Mouse (Mus musculus) megakaryocyte progenitor cell, adult 5-6 weeks (primary cell): ENCODE results near the gene Ssr2. TPM values are rescaled to one million over a fixed set of nuclear protein-coding genes. Genes with fewer than 3 reads are reported as not detected.

Experiments used
- ATAC-seq: replicated peaks from 2 replicates; pipeline ENCODE4 v1.8.0; 2016; ENCODE audit warnings: mild to moderate bottlenecking, moderate TSS enrichment, inconsistent platforms; ENCODE audit not compliant: poor library complexity
- total RNA-seq, 2 experiments: library from RNA; stranded (forward) in 1 of 2; stranded (reverse) in 1 of 2; fragments of 157-497, 149-512 nt in 1 of 2; fragments of 200-1000 nt in 1 of 2; gene quantifications; 2 replicates each; pipeline versions ENCODE4 v1.2.3 to v1.2.4; 2015 to 2017

Gene Ssr2
- total RNA-seq, 2 experiments from 2014 or later, result 253 to 488 TPM

- no peak for ATAC-seq
These were observed 33.9 kb upstream of the Ssr2 start for GRCm38 (mm10) chr3:88541622-88542401.

DNA sequence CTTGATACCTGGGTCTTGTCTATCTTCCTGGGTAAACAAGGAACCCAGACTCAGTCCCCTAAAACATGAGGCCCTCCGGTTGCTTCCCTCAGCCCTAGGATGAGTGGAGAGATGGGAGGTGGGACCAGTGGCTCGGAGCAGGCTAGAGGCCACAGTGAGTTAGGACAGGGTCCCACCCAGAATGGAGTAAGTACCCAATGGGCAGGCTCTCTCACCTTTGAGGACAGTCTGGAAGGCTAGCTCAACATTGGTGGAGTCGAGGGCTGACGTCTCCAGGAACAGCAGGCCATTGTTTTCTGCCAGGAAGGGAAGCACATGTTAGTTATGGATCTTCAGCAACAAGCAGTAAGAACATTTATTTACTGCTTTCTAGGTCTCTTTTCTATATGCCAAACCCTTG, 33.2 kb upstream of the Ssr2 start:
- ATAC-seq, result no peak

- no peak for ATAC-seq
These were observed 32.5 kb upstream of the Ssr2 start for GRCm38 (mm10) chr3:88543174-88543573.

GRCm38 (mm10) chr3:88543651-88544410, 31.8 kb upstream of the Ssr2 start:
- ATAC-seq, result 0 out of 2 replicates have a peak, but pooled peaks have one; percentile 32

DNA sequence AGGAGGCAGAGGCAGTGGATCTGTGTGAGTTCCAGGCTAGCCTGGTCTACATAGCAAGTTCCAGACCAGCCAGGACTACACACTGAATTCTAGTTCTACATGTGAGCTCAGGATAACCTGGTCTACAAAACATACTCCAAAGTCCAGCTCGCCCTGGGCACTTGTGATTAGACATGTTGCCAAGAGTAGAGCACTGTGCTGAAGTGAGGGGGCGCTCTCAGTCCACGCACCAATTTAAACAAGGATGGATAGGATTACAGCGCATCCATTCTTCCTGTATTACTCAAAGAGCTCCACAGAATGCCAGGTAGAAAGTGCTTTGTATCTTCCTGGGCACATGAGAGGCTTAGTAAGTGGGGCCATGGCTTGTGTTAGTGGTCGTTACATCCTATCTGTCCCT, 31.2 kb upstream of the Ssr2 start:
- peak; percentile 63 for ATAC-seq

DNA sequence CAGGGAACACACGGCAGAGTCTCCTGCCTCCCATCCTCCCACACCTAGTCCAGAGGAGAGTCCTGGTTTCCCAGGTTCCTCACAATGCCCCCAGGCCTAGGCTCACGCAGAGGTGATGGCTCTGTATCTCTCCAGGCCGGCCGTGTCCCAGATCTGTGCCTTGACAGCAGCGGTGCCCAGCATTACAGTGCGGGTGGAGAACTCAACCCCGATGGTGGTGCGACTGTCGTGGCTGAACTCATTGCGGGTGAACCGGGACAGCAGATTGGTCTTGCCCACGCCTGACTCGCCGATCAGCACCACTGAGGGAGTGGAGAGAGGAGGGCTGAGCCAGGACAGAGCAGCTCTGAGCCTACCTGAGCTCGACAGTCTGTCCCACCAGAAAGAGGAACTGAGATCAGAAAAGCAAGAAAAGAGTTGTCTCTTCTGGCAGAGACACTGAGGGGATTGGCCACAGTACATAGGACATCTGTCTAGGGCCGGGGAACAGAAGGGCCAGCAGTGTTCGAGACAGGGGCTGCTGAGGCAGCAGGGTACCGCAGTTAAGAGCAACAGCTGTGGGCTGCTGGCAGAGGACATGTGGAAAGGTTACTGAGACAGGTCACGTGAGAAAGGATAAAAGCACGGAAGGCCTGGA, 30.6 kb upstream of the Ssr2 start:
- peak; percentile 44 for ATAC-seq

- ATAC-seq, result no peak; the same call in 1 of the 2 replicates
These were observed 28.8 kb upstream of the Ssr2 start for GRCm38 (mm10) chr3:88546674-88547418.

- no peak for ATAC-seq
These were observed 27.3 kb upstream of the Ssr2 start, which contains the start of gene Rab25 for GRCm38 (mm10) chr3:88548180-88548917. Rab25 (minus strand) TSS chr3:88548300.

- no peak for ATAC-seq
These were observed 24.1 kb upstream of the Ssr2 start for GRCm38 (mm10) chr3:88551586-88551985.

- ATAC-seq, result no peak
These were observed 23.5 kb upstream of the Ssr2 start for GRCm38 (mm10) chr3:88552082-88552645.

- ATAC-seq, result peak; percentile 83
These were observed 22.8 kb upstream of the Ssr2 start, which contains the start of gene Lamtor2 for GRCm38 (mm10) chr3:88552676-88553524. Lamtor2 (minus strand) TSS chr3:88553074.

GRCm38 (mm10) chr3:88553525-88553879, 22.2 kb upstream of the Ssr2 start, which contains the start of gene Ubqln4:
Ubqln4 (plus strand) TSS chr3:88553758.
- ATAC-seq, result peak; percentile 63

DNA sequence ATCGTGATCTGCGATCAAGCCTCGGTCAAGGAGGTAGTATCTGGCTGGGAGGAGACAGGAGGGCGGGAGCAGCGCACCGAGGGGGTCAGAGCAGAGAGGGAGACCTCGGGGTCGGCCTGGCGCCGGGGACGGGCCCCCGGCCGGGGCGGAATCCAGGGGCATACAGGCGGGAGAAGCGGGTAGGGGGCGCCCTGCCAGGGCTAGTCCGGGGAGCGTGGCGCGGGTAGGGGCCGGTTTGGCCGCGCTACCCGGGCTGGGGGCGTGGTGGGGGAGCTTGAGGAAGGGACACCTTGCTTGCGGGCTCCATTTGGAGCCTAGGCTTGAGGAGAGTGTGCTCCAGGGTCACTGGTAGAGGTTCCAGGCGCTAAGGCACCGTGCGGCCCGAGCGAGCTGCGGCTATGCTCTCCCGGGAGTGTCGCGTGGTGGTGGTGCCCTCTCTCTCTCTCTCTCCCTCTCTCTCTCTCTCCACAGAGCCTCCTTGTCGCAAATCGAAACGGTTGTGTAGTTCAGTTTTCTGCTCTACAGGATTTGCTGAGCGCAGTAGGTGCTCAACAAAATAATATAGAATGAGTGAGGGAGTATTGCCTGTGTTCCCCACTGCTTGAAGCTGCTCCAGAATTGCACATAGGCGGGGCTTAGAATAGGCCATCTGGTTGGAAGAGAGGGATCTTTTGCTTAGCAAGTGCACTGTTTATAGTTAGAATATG, 21.6 kb upstream of the Ssr2 start:
- peak; percentile 26 for ATAC-seq

- no peak for ATAC-seq
These were observed 20.5 kb upstream of the Ssr2 start for GRCm38 (mm10) chr3:88555069-88555605.

DNA sequence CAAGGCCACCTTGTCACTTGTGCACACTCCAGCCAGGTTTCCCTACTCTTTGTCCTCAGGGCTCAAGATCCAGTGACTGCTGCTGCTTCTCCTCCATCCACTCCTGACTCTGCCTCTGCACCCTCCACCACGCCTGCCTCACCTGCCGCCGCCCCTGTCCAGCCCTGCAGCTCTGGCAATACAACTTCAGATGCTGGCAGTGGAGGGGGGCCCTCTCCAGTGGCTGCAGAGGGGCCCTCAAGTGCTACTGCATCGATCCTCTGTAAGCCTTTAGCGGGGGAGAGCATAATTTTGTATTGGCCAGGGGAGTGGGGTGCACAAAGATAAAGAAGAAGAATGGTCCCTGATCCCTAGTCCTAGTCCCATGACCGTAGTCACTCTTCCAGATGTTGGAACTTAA, 19.9 kb upstream of the Ssr2 start:
- no peak for ATAC-seq

DNA sequence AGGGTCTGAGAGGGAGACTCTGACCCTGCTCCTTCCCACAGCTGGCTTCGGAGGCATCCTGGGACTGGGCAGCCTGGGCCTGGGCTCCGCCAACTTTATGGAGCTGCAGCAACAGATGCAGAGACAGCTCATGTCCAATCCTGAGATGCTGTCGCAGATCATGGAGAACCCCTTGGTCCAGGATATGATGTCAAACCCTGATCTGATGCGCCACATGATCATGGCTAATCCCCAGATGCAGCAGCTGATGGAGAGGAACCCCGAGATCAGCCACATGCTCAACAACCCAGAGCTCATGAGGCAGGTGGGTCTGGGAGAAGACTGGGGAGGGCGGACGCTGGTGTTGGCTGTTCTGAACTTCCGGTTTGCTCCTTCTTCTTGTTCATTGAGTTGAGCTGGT, 19.1 kb upstream of the Ssr2 start:
- ATAC-seq, result no peak

DNA sequence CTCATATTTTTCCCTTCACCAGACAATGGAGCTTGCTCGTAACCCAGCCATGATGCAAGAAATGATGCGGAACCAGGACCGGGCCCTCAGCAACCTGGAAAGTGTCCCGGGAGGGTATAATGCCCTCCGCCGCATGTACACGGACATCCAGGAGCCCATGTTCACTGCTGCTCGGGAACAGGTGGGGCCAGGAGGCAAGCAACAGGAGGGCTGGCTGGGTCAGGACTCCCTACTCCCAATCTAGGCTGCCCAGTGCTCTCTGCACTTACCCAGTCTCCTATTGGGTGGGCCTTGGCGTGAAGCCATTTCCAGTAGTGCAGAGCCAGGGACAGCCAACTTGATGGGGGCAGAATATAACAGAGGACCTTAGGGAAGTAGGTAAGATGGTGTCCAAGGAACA, 16.1 kb upstream of the Ssr2 start:
- no peak for ATAC-seq

DNA sequence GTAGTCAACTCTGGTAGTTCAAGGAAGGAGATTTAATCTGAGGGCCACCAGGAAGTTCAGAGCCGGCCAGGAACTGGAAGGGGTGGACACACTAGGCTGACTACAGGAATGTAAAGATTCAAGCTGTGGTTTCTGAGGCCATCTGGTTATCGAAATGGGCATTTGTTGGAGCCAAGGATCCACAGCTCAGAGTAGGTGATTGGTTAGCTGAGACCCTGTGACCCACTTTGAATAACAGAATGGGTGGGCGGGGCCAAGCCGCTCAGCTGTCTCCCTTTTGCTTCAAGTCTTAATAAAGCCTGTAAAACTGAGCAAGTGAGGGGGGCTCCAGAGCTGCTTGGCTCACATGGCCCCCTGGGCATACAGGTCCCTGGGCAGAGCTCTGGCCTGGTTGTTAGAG, 13.7 kb upstream of the Ssr2 start:
- no peak; the same call in 1 of the 2 replicates for ATAC-seq
